Mouse (Mus musculus): ENCODE measurements around the gene 2810006K23Rik.

DNA sequence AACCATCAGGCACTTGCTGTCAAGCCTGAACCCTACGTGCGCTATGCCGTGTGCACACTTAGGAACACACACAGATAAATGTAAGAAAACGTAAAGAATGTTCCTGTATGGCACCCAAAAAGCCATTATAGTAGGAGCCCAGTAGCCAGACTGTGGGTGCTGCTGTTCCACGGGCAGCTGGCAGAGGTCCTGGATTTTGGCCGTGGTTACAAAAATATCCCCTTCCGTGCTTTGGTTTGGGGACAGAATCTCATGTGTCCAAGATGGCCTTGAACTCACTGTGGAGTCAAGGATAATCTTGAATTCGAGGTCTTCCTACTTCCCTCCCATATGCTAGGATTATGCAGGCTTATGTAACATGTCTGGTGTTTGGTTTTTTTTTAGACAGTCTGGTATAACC lies 15.0 kb downstream of the 2810006K23Rik start:
- TF ChIP-seq CTCF (IDR thresholded peaks at IDR 0.05; ENCODE audit: insufficient read depth, low read depth, low read length): no peak
- TF ChIP-seq POLR2A (IDR thresholded peaks at IDR 0.05; ENCODE audit: insufficient read depth, low read depth, low read length): no peak

Data from olfactory bulb, adult 2 months (tissue).